Mouse (Mus musculus) stomach, embryonic 14.5 days (tissue): ENCODE measurements around the gene Mustn1. TPM values are rescaled to one million over a fixed set of nuclear protein-coding genes. Genes with fewer than 3 reads are reported as not detected.

ENCODE experiments used
- ATAC-seq: fragments of 200-750 bp; cut with Nextera tagmentation; 2 replicates; pipeline ENCODE4 v1.8.0; 2017; ENCODE audit warnings: low read depth, moderate TSS enrichment; ENCODE audit not compliant: insufficient number of reproducible peaks, insufficient read depth, low FRiP score
- H3K27ac ChIP-seq: fragments of 300-500 bp; sonication (generic); 2 replicates; pipeline ENCODE4 v1.5.1; 2014; ENCODE audit warnings: mild to moderate bottlenecking, low read length, moderate library complexity, mixed read lengths
- H3K27me3 ChIP-seq: fragments of 300-500 bp; sonication (generic); 2 replicates; pipeline ENCODE4 v1.6.1; 2014; ENCODE audit warnings: low read length, control low read depth, mixed read lengths; ENCODE audit not compliant: control insufficient read depth, insufficient read depth
- H3K36me3 ChIP-seq: fragments of 300-500 bp; sonication (generic); 2 replicates; pipeline ENCODE4 v1.6.1; 2014; ENCODE audit warnings: mild to moderate bottlenecking, control low read depth, low read length, moderate library complexity, mixed read lengths; ENCODE audit not compliant: control insufficient read depth, insufficient read depth
- H3K4me1 ChIP-seq: fragments of 300-500 bp; sonication (generic); 2 replicates; pipeline ENCODE4 v1.6.1; 2014; ENCODE audit warnings: low read length, control low read depth, mixed read lengths; ENCODE audit not compliant: control insufficient read depth, insufficient read depth
- H3K4me2 ChIP-seq: fragments of 300-500 bp; sonication (generic); replicated peaks from 2 replicates; pipeline ENCODE4 v1.6.1; 2014; ENCODE audit warnings: low read depth, low read length, control low read depth
- H3K4me3 ChIP-seq: fragments of 300-500 bp; sonication (generic); 2 replicates; pipeline ENCODE4 v1.5.1; 2014; ENCODE audit warnings: low read depth, low read length, control low read depth
- H3K9ac ChIP-seq: fragments of 300-500 bp; sonication (generic); replicated peaks from 2 replicates; pipeline ENCODE4 v1.6.1; 2014; ENCODE audit warnings: low read depth, mild to moderate bottlenecking, control low read depth, low read length, moderate library complexity, mixed read lengths
- H3K9me3 ChIP-seq: fragments of 300-500 bp; sonication (generic); 2 replicates; pipeline ENCODE4 v1.6.1; 2016; ENCODE audit warnings: low read depth, low read length, control low read depth; ENCODE audit not compliant: control insufficient read depth
- whole genome bisulfite sequencing: fragments of 180-500 bp; shearing (Covaris S2); extraction: QIAGEN DNeasy Blood & Tissue Kit; methylation state at CpG from one replicate; pipeline ENCODE4 v1.1.7; 2014; 5-methylcytosine and 5-hydroxymethylcytosine counted together
- polyA plus RNA-seq: library from polyadenylated mRNA; unstranded; fragments of >200 nt; fragmentation: Nextera tagmentation; extraction: Ambion mirVana; gene quantifications from 2 replicates; pipeline ENCODE4 v1.2.1, GENCODE M21; 2014

Mustn1 gene
- polyA plus RNA-seq, 1 experiment from 2014 or later = 3.7 TPM

GRCm38 (mm10) chr14:30930386-30930785, 51.4 kb downstream of the Mustn1 start:
- ATAC-seq = no peak
- H3K4me1 ChIP-seq = no peaks in the 10 kb centered on the region
- H3K36me3 ChIP-seq = no peaks in the 10 kb centered on the region
- H3K9ac ChIP-seq = no peak overlapping the region
- WGBS = 83% methylated on average over 4 of the region's 4 CpGs
- no peak overlapping the region for H3K27ac ChIP-seq
- no peak overlapping the region for H3K4me2 ChIP-seq
- H3K9me3 ChIP-seq = no peaks in the 10 kb centered on the region
- H3K27me3 ChIP-seq = no peaks in the 10 kb centered on the region
- H3K4me3 ChIP-seq = no peak overlapping the region

Other genes with a start within 250 kb of the Mustn1 start
- 17.6 and 21.0 TPM in 2 replicates for gene Rft1, start 224.8 kb upstream of the Mustn1 start, polyA plus RNA-seq
- gene Sfmbt1, start 164.4 kb upstream of the Mustn1 start, polyA plus RNA-seq = 13.9 and 15.0 TPM in 2 replicates
- 26.7 and 27.5 TPM in 2 replicates for gene Tmem110, start 53.6 kb upstream of the Mustn1 start, polyA plus RNA-seq
- gene Itih4, start 7.3 kb downstream of the Mustn1 start, polyA plus RNA-seq = 0.22 TPM in 2 replicates
- gene Itih3, start 44.6 kb downstream of the Mustn1 start, polyA plus RNA-seq = 0.36 and 0.91 TPM in 2 replicates
- gene Itih1, start 64.1 kb downstream of the Mustn1 start, polyA plus RNA-seq = not detected in 2 replicates
- 10.7 and 14.3 TPM in 2 replicates for gene Nek4, start 72.2 kb downstream of the Mustn1 start, polyA plus RNA-seq
- gene Glt8d1, start 122.2 kb downstream of the Mustn1 start, polyA plus RNA-seq = 72.7 and 76.2 TPM in 2 replicates
- gene Spcs1, start 122.5 kb downstream of the Mustn1 start, polyA plus RNA-seq = 411 and 417 TPM in 2 replicates
- 119 TPM in 2 replicates for gene Pbrm1, start 139.9 kb downstream of the Mustn1 start, polyA plus RNA-seq
- 124 and 128 TPM in 2 replicates for gene Gnl3, start 140.0 kb downstream of the Mustn1 start, polyA plus RNA-seq
- gene Smim4, start 249.8 kb downstream of the Mustn1 start, polyA plus RNA-seq = 65.0 and 80.1 TPM in 2 replicates